ENCODE assay signal across 8 mouse cellular contexts in the genomic region with DNA sequence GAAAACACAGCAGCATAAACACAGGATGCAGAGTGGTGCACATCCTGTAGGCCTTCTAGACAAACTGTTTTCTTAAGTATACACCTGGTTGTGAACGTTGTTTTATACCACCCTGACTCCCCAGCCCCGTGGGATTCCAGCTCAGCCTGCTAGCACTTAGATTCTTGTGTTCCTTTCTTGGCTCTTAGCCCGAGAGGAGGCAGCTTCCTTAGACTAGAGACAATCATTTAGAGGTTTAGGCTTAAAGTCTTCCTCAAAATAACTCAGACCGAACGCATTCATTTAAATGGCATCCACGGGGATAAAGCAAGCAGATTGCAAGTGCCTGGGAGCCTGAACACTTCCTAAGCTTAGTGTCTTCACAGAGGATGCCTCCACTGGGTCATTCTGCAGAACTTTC. TPM values are rescaled to one million over a fixed set of nuclear protein-coding genes. Genes with fewer than 3 reads are reported as not detected.
A peak's percentile ranks its signal among the peaks of the same experiment; 100 is the strongest.
DNase-seq lines count a peak whose midpoint lies in the region; ATAC-seq and TF ChIP-seq lines count a peak whose summit lies in the region.

No protein-coding gene starts in this region.

- H3K27me3 ChIP-seq in kidney, postnatal 0 days (ENCODE audit: insufficient read depth, low read length) = no peaks in the 10 kb centered on the region
- no peaks in the 10 kb centered on the region for H3K27me3 ChIP-seq in hindbrain, embryonic 12.5 days
- H3K27me3 ChIP-seq in midbrain, embryonic 14.5 days (ENCODE audit: control insufficient read depth, insufficient read depth, low read length) = no peaks in the 10 kb centered on the region

- H3K9me3 ChIP-seq in kidney, postnatal 0 days (replicated peaks; ENCODE audit: low read length) = no peaks in the 10 kb centered on the region
- H3K9me3 ChIP-seq in hindbrain, embryonic 12.5 days (replicated peaks) = no peaks in the 10 kb centered on the region
- H3K9me3 ChIP-seq in midbrain, embryonic 14.5 days (ENCODE audit: control insufficient read depth, low read length) = no peaks in the 10 kb centered on the region

- H3K27ac ChIP-seq in kidney, postnatal 0 days = no peak overlapping the region
- H3K27ac ChIP-seq in hindbrain, embryonic 12.5 days = peak overlapping the region; percentile 94; the same call in 1 of the 2 replicates
- peak overlapping the region; percentile 94 for H3K27ac ChIP-seq in midbrain, embryonic 14.5 days (replicated peaks; ENCODE audit: low read depth, low read length)

- 7% methylated on average over 6 of the region's 6 CpGs for WGBS in kidney, postnatal 0 days
- WGBS in hindbrain, embryonic 12.5 days = 5% methylated on average over 6 of the region's 6 CpGs
- under 1% methylated on average over 6 of the region's 6 CpGs for WGBS in midbrain, embryonic 14.5 days

- no peak for TF ChIP-seq CTCF in kidney, postnatal 0 days (IDR thresholded peaks at IDR 0.05; ENCODE audit: low read depth)

- peak overlapping the region; percentile 77 for H3K4me3 ChIP-seq in kidney, postnatal 0 days (replicated peaks; ENCODE audit: low read depth, low read length)
- peak overlapping the region; percentile 85 for H3K4me3 ChIP-seq in hindbrain, embryonic 12.5 days
- H3K4me3 ChIP-seq in midbrain, embryonic 14.5 days (replicated peaks; ENCODE audit: low read depth, low read length) = peak overlapping the region; percentile 86

- H3K4me2 ChIP-seq in kidney, postnatal 0 days (ENCODE audit: low read length) = peak overlapping the region; percentile 75
- H3K4me2 ChIP-seq in hindbrain, embryonic 12.5 days (replicated peaks) = peak overlapping the region; percentile 78
- peak overlapping the region; percentile 89 for H3K4me2 ChIP-seq in midbrain, embryonic 14.5 days (ENCODE audit: low read length)

- H3K36me3 ChIP-seq in kidney, postnatal 0 days (ENCODE audit: insufficient read depth, low read length) = 0 out of 2 replicates have a peak, but pooled peaks cover 14% of the 10 kb centered on the region
- H3K36me3 ChIP-seq in hindbrain, embryonic 12.5 days = peaks cover 28% of the 10 kb centered on the region
- H3K36me3 ChIP-seq in midbrain, embryonic 14.5 days (ENCODE audit: control insufficient read depth, insufficient read depth, low read length) = peaks cover 29% of the 10 kb centered on the region

- H3K4me1 ChIP-seq in kidney, postnatal 0 days (replicated peaks; ENCODE audit: insufficient read depth, low read length) = peaks cover 19% of the 10 kb centered on the region
- H3K4me1 ChIP-seq in hindbrain, embryonic 12.5 days = peaks cover 70% of the 10 kb centered on the region
- H3K4me1 ChIP-seq in midbrain, embryonic 14.5 days (ENCODE audit: control insufficient read depth, insufficient read depth, low read length) = peaks cover 52% of the 10 kb centered on the region

- ATAC-seq in kidney, postnatal 0 days (replicated peaks; ENCODE audit: low FRiP score, low read depth) = no peak
- no peak for ATAC-seq in hindbrain, embryonic 12.5 days (ENCODE audit: low FRiP score)
- ATAC-seq in midbrain, embryonic 14.5 days (ENCODE audit: low FRiP score, low TSS enrichment) = no peak

- H3K9ac ChIP-seq in kidney, postnatal 0 days (ENCODE audit: low read depth, low read length) = peak overlapping the region; percentile 75; the same call in 1 of the 2 replicates
- peak overlapping the region; percentile 88 for H3K9ac ChIP-seq in hindbrain, embryonic 12.5 days
- H3K9ac ChIP-seq in midbrain, embryonic 14.5 days (replicated peaks; ENCODE audit: low read length) = peak overlapping the region; percentile 89

- no peak for DNase-seq in kidney, postnatal 0 days (ENCODE audit: low spot score)
- no peak for DNase-seq in kidney, postnatal 25 days
- peak; percentile 61 for DNase-seq in brain, adult 2 months (ENCODE audit: low read depth, low spot score)
- peak; percentile 63 for DNase-seq in midbrain, embryonic 14.5 days
- DNase-seq in urinary bladder, postnatal 25 days (ENCODE audit: low spot score) = no peak
- no peak for DNase-seq in embryo, embryonic 10.5 days (ENCODE audit: low spot score)
- DNase-seq in frontal cortex, postnatal 10 days (ENCODE audit: low spot score in 2 of 2) = no peak

RNA-seq across cellular contexts. Expression of gene Enc1, which starts 1.8 kb away (rescaled TPM):
- polyA plus RNA-seq in kidney, postnatal 0 days (2015; fragmentation: Nextera tagmentation; extraction: Ambion mirVana) = 8.1 and 9.2 TPM in 2 replicates
- polyA plus RNA-seq in hindbrain, embryonic 12.5 days (2016; fragmentation: Nextera tagmentation; extraction: Ambion mirVana) = 28.8 and 29.1 TPM in 2 replicates
- polyA plus RNA-seq in midbrain, embryonic 14.5 days (2014; fragmentation: Nextera tagmentation; extraction: Ambion mirVana) = 94.2 and 99.0 TPM in 2 replicates

RNA-seq across cellular contexts. Expression of gene Hexb, which starts 44.6 kb away (rescaled TPM):
- polyA plus RNA-seq in kidney, postnatal 0 days (2015; fragmentation: Nextera tagmentation; extraction: Ambion mirVana) = 59.0 and 63.1 TPM in 2 replicates
- polyA plus RNA-seq in hindbrain, embryonic 12.5 days (2016; fragmentation: Nextera tagmentation; extraction: Ambion mirVana) = 25.8 and 29.3 TPM in 2 replicates
- polyA plus RNA-seq in midbrain, embryonic 14.5 days (2014; fragmentation: Nextera tagmentation; extraction: Ambion mirVana) = 32.4 and 38.7 TPM in 2 replicates

Comparison
In these comparisons a context has a peak if more than half of its experiments do, and no peak if none do; other contexts are left out.
1. DNase-seq: peak in brain, adult 2 months (single experiment) and midbrain, embryonic 14.5 days (single experiment); none in kidney, postnatal 0 days (single experiment), kidney, postnatal 25 days (0 of 2), urinary bladder, postnatal 25 days (single experiment), embryo, embryonic 10.5 days (single experiment) and frontal cortex, postnatal 10 days (0 of 2).
2. Peak in every context shown above with its lines, with median percentiles within 50 percentile points of each other: H3K4me2 ChIP-seq, H3K4me3 ChIP-seq and H3K9ac ChIP-seq.